Mouse (Mus musculus) intestine, postnatal 0 days (tissue): ENCODE data around the gene Slc25a51. TPM values are rescaled to one million over a fixed set of nuclear protein-coding genes. Genes with fewer than 3 reads are reported as not detected.
"Not testable (repeated sequence)": the region's sequence is repeated elsewhere in the genome, so short reads cannot be mapped to it uniquely, and the experiment has no call there.

Experiments
- ATAC-seq: fragments of 200-750 bp; cut with Nextera tagmentation; 2 replicates; pipeline ENCODE4 v1.8.0; 2017; ENCODE audit warnings: mild to moderate bottlenecking, moderate TSS enrichment, moderate library complexity
- H3K27ac ChIP-seq: fragments of 300-500 bp; sonication (generic); 2 replicates; pipeline ENCODE4 v1.5.1; 2014; ENCODE audit warnings: mild to moderate bottlenecking, low read depth, low read length, moderate library complexity
- H3K27me3 ChIP-seq: fragments of 300-500 bp; sonication (generic); replicated peaks from 2 replicates; pipeline ENCODE4 v1.6.1; 2014; ENCODE audit warnings: low read length, mixed read lengths; ENCODE audit not compliant: control insufficient read depth, insufficient read depth
- H3K36me3 ChIP-seq: fragments of 300-500 bp; sonication (generic); 2 replicates; pipeline ENCODE4 v1.6.1; 2014; ENCODE audit warnings: mild to moderate bottlenecking, moderate library complexity; ENCODE audit not compliant: control insufficient read depth, insufficient read depth
- H3K4me1 ChIP-seq: fragments of 300-500 bp; sonication (generic); replicated peaks from 2 replicates; pipeline ENCODE4 v1.6.1; 2014; ENCODE audit warnings: antibody characterized with exemption, low read length, mixed read lengths; ENCODE audit not compliant: control insufficient read depth, insufficient read depth
- H3K4me2 ChIP-seq: fragments of 300-500 bp; sonication (generic); replicated peaks from 2 replicates; pipeline ENCODE4 v1.6.1; 2014; ENCODE audit warnings: low read depth, mild to moderate bottlenecking, moderate library complexity
- H3K4me3 ChIP-seq: fragments of 300-500 bp; sonication (generic); 2 replicates; pipeline ENCODE4 v1.5.1; 2014; ENCODE audit warnings: low read depth, low read length
- H3K9ac ChIP-seq: fragments of 300-500 bp; sonication (generic); 2 replicates; pipeline ENCODE4 v1.6.1; 2014; ENCODE audit warnings: mild to moderate bottlenecking, low read depth, low read length
- H3K9me3 ChIP-seq: fragments of 300-500 bp; sonication (generic); 2 replicates; pipeline ENCODE4 v1.6.1; 2016; ENCODE audit warnings: mixed run types; ENCODE audit not compliant: control insufficient read depth
- CTCF ChIP-seq: sonication (generic); IDR thresholded peaks from 2 replicates; pipeline ENCODE4 v1.5.1; 2016; ENCODE audit warnings: low read depth, mild to moderate bottlenecking, control low read depth, antibody characterized with exemption, moderate library complexity
- WGBS: fragments of 180-500 bp; shearing (Covaris S2); extraction: QIAGEN DNeasy Blood & Tissue Kit; methylation state at CpG from one replicate; pipeline ENCODE4 v1.1.7; 2014; 5-methylcytosine and 5-hydroxymethylcytosine counted together
- polyA plus RNA-seq: library from polyadenylated mRNA; unstranded; fragments of >200 nt; fragmentation: Nextera tagmentation; extraction: Ambion mirVana; gene quantifications from 2 replicates; pipeline ENCODE4 v1.2.1, GENCODE M21; 2015

Gene Slc25a51
- polyA plus RNA-seq, 1 experiment from 2014 or later = 40.9 TPM

- H3K4me1 ChIP-seq = no peaks in the 10 kb centered on the region
- ATAC-seq = no peak
- 68% methylated on average over 5 of the region's 5 CpGs for WGBS
- H3K4me3 ChIP-seq = no peak overlapping the region
- no peak overlapping the region for H3K9ac ChIP-seq
- no peak overlapping the region for H3K4me2 ChIP-seq
- no peaks in the 10 kb centered on the region for H3K27me3 ChIP-seq
- no peak overlapping the region for H3K27ac ChIP-seq
- peaks cover 17% of the 10 kb centered on the region; the same call in 1 of the 2 replicates for H3K36me3 ChIP-seq
- 0 out of 2 replicates have a peak, but pooled peaks have one; percentile 2 for TF ChIP-seq CTCF
- no peaks in the 10 kb centered on the region for H3K9me3 ChIP-seq
These were observed 14.9 kb downstream of the Slc25a51 start for GRCm38 (mm10) chr4:45393658-45394057.

- no peak overlapping the region for H3K4me2 ChIP-seq
- no peaks in the 10 kb centered on the region for H3K27me3 ChIP-seq
- no peak for ATAC-seq
- H3K9ac ChIP-seq = no peak overlapping the region
- H3K4me3 ChIP-seq = no peak overlapping the region
- no peak overlapping the region for H3K27ac ChIP-seq
- H3K9me3 ChIP-seq = no peaks in the 10 kb centered on the region
- H3K4me1 ChIP-seq = no peaks in the 10 kb centered on the region
- 65% methylated on average over 8 of the region's 8 CpGs for WGBS
- TF ChIP-seq CTCF = no peak
- peaks cover 17% of the 10 kb centered on the region; the same call in 1 of the 2 replicates for H3K36me3 ChIP-seq
These were observed 15.6 kb downstream of the Slc25a51 start for GRCm38 (mm10) chr4:45392994-45393393.

GRCm38 (mm10) chr4:45392572-45392971 lies 16.0 kb downstream of the Slc25a51 start:
- Histone ChIP-seq H3K4me3 (no peak overlapping the region), H3K9me3 (no peaks in the 10 kb centered on the region), H3K4me2 (no peak overlapping the region), H3K36me3 (peaks cover 15% of the 10 kb centered on the region; the same call in 1 of the 2 replicates), H3K4me1 (no peaks in the 10 kb centered on the region), H3K9ac (no peak overlapping the region), H3K27ac (no peak overlapping the region), H3K27me3 (no peaks in the 10 kb centered on the region)
- 65% methylated on average over 11 of the region's 11 CpGs for WGBS
- TF ChIP-seq CTCF = no peak
- ATAC-seq = no peak

DNA sequence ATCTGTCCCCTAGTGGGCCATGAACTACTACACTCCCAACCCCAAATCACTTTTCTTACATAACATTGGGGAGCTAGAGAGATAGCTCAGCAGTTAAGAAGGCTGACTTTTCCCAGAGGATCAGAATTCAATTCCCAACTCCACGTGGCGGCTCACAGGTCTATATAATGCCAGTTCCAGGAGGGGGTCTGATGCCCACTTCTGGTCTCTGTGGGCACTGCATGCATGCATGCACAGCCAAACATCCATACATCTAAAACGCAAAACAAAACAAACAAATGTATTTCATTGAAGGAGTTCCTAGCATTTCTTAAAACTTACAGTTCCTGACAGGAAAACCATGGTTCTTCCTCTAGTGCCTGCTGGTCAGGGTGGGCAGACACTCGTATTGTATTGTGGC lies 16.5 kb downstream of the Slc25a51 start:
- H3K27me3 ChIP-seq = no peaks in the 10 kb centered on the region
- H3K4me1 ChIP-seq = no peaks in the 10 kb centered on the region
- H3K36me3 ChIP-seq = peaks cover 11% of the 10 kb centered on the region; the same call in 1 of the 2 replicates
- H3K9ac ChIP-seq = no peak overlapping the region
- no peaks in the 10 kb centered on the region for H3K9me3 ChIP-seq
- no peak overlapping the region for H3K27ac ChIP-seq
- ATAC-seq = no peak
- peak; percentile 45 for TF ChIP-seq CTCF
- no peak overlapping the region for H3K4me3 ChIP-seq
- 74% methylated on average over 4 of the region's 4 CpGs for WGBS
- no peak overlapping the region for H3K4me2 ChIP-seq

GRCm38 (mm10) chr4:45387296-45387695 lies 21.3 kb downstream of the Slc25a51 start:
- not testable (repeated sequence) for H3K4me1 ChIP-seq, H3K4me2 ChIP-seq, H3K9ac ChIP-seq, H3K4me3 ChIP-seq, H3K27ac ChIP-seq, ATAC-seq, H3K36me3 ChIP-seq, H3K9me3 ChIP-seq, H3K27me3 ChIP-seq
- 97% methylated on average over 5 of the region's 5 CpGs for WGBS

- 37% methylated on average over 2 of the region's 2 CpGs for WGBS
- not testable (repeated sequence) for H3K27ac ChIP-seq, ATAC-seq, H3K27me3 ChIP-seq, H3K9ac ChIP-seq, H3K4me1 ChIP-seq, H3K4me2 ChIP-seq, H3K36me3 ChIP-seq, H3K9me3 ChIP-seq, H3K4me3 ChIP-seq
These were observed 26.4 kb downstream of the Slc25a51 start for GRCm38 (mm10) chr4:45382133-45382532.

DNA sequence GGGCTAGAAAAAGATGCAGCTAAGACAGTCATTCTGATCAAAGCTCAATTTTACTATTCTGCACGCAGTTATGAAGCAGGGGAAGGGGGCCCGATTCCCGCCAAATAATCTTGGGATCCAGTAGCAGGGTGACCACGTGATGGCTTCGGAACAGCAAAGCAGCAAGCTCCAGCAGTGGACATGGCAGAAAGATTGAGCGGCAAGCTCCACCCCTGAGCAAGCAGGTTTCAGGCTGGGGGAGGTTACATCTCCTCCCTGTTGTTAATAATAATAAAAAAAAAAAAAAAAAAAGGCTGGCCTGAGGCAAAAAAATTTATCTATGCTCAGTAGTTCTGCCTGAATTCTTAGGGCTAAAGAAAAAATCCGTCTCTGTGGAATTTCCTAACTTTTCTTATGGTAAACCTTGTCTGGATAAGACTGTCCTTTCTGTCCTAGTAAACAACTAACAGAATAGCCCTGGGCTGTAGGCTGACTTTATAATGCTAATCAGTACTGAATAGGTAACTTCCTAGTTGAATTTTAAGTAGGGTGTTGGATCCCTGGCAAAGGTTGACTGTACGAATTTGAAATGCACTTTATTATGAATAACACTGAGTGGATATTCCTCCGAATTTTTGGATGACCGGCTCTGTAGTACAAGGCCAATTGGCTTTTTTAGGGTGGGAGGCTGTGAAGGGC lies 27.5 kb downstream of the Slc25a51 start:
- H3K27ac ChIP-seq, H3K27me3 ChIP-seq, ATAC-seq, H3K4me2 ChIP-seq, H3K4me3 ChIP-seq, H3K9me3 ChIP-seq, H3K4me1 ChIP-seq, H3K36me3 ChIP-seq, H3K9ac ChIP-seq: not testable (repeated sequence)
- WGBS = 90% methylated on average over 10 of the region's 10 CpGs
